Mouse (Mus musculus): ENCODE data around the gene T2. TPM values are rescaled to one million over a fixed set of nuclear protein-coding genes. Genes with fewer than 3 reads are reported as not detected.
A peak's percentile ranks its signal among the peaks of the same experiment; 100 is the strongest.
"Not testable (repeated sequence)": the region's sequence is repeated elsewhere in the genome, so short reads cannot be mapped to it uniquely, and the experiment has no call there.

The T2 gene
- total RNA-seq (2017) = not detected in 2 replicates

DNA sequence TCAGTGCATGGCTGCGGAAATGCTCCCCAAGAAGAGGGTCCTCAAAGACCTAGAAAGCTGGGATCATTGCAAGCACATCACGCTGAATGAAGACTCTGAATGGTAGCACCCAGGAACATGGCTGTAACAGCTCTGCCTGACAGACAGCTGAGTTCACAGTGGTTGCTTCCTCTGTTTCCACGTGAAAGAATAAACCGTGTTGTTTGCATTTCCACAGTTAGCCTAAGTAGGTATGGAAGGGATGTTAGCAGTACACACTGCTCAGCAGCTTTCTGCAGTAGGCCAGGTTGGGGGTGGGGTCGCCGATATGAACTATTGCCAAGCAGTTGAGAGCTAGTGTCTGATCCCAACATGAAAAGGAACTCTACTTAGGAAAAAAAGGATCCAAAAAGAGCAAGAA is at the start of gene T2:
Gene T2 (plus strand): TSS at position 301 of the 400 bp plus-strand sequence.
- ATAC-seq (ENCODE audit: extremely low read depth, insufficient number of reproducible peaks, low FRiP score, poor library complexity, severe bottlenecking) = no peak

GRCm38 (mm10) chr17:8310838-8311614 is 44.8 kb upstream of the T2 start, which contains the start of gene Sft2d1:
TSS of gene Sft2d1 (plus strand) at chr17:8311102.
- ATAC-seq (ENCODE audit: extremely low read depth, insufficient number of reproducible peaks, low FRiP score, poor library complexity, severe bottlenecking) = peak; percentile 86

DNA sequence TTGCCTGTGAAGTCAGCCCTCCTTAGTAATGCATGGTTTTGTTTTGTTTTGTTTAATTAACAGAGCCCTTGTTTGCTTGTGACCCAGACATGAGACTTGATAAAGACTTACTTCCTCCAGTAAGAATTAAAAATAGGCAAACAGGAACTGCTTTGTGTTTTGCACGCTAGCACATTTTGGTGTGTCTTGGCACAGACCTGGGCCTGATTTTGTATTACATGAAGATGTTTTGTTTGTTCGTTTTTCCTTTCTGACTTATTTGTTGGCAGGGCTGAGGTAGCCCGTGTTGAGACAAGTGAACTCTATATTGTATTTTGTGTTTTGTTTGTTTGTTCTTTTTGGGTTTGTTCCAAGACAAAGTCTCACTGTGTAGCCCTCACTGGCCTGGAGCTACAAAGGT is 44.0 kb upstream of the T2 start:
- no peak for ATAC-seq (ENCODE audit: extremely low read depth, insufficient number of reproducible peaks, low FRiP score, poor library complexity, severe bottlenecking)

DNA sequence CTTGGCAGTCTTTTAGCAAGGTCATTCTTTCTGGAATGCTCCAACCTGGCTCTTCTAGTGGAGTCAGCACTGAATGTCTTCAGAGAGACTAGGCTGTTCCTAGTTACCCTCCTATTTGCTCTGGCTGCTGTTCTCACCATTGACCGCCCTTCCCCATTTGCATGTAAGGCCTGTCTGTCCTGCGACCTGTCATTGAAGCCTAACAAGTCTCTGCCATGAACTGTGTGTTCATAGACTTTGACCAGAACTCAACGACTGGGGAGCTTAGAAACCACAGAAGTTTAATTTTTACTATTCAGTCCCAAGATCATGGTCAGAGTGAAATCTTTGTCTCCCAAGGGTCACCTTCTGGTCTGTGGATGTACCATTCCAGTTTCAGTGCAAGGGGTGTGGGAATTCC is 41.8 kb upstream of the T2 start:
- no peak for ATAC-seq (ENCODE audit: extremely low read depth, insufficient number of reproducible peaks, low FRiP score, poor library complexity, severe bottlenecking)

DNA sequence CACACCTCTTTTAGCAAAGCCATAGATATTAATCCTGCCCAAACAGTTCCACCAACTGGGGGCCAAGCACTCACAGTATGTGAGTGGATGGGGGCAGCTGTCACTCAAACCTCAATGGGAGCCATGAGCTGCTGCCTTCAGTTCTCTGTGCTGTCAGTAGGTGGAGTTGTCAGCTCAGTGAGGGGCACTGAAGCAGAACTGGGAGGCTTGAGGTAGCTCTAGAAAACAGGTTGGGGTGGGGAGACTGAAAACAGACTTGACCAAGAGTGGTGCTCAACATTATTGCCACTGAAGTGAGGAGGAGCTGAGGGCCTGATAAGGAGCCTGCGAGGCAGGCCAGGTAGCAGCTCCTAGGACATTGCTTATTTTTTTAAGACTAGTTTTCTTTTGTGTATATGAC is 39.5 kb upstream of the T2 start:
- ATAC-seq (ENCODE audit: extremely low read depth, insufficient number of reproducible peaks, low FRiP score, poor library complexity, severe bottlenecking) = peak; percentile 43; the same call in 1 of the 2 replicates

DNA sequence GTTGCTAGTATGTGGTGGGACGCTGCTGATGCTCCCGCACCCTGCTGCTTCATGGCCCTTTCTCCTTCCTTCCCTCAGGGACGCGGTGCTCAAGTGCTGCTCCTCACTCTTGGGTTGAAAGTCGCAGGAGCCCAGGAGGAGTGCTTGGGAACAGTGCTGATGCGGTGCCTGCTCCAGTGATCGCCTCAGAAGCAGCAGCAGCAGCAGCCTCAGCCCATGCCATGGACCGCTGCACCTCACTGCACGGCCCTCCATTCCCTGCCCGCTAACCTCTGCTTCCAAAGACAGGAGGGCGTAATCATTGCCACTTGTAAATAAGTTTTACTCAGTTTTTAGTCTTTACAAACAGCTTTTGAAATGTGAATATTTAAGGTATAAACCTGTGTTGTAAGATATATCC is 28.9 kb upstream of the T2 start:
- not testable (repeated sequence) for ATAC-seq (ENCODE audit: extremely low read depth, insufficient number of reproducible peaks, low FRiP score, poor library complexity, severe bottlenecking)

- no peak for ATAC-seq (ENCODE audit: extremely low read depth, insufficient number of reproducible peaks, low FRiP score, poor library complexity, severe bottlenecking)
Observed at GRCm38 (mm10) chr17:8328511-8329174, 27.1 kb upstream of the T2 start.

GRCm38 (mm10) chr17:8330602-8331001 is 25.2 kb upstream of the T2 start:
- ATAC-seq (ENCODE audit: extremely low read depth, insufficient number of reproducible peaks, low FRiP score, poor library complexity, severe bottlenecking) = no peak

GRCm38 (mm10) chr17:8337159-8337558 is 18.6 kb upstream of the T2 start, which contains the start of gene Prr18:
TSS of gene Prr18 (plus strand) at chr17:8337459.
- not testable (repeated sequence) for ATAC-seq (ENCODE audit: extremely low read depth, insufficient number of reproducible peaks, low FRiP score, poor library complexity, severe bottlenecking)

GRCm38 (mm10) chr17:8339666-8340374 is 16.0 kb upstream of the T2 start:
- no peak for ATAC-seq (ENCODE audit: extremely low read depth, insufficient number of reproducible peaks, low FRiP score, poor library complexity, severe bottlenecking)

DNA sequence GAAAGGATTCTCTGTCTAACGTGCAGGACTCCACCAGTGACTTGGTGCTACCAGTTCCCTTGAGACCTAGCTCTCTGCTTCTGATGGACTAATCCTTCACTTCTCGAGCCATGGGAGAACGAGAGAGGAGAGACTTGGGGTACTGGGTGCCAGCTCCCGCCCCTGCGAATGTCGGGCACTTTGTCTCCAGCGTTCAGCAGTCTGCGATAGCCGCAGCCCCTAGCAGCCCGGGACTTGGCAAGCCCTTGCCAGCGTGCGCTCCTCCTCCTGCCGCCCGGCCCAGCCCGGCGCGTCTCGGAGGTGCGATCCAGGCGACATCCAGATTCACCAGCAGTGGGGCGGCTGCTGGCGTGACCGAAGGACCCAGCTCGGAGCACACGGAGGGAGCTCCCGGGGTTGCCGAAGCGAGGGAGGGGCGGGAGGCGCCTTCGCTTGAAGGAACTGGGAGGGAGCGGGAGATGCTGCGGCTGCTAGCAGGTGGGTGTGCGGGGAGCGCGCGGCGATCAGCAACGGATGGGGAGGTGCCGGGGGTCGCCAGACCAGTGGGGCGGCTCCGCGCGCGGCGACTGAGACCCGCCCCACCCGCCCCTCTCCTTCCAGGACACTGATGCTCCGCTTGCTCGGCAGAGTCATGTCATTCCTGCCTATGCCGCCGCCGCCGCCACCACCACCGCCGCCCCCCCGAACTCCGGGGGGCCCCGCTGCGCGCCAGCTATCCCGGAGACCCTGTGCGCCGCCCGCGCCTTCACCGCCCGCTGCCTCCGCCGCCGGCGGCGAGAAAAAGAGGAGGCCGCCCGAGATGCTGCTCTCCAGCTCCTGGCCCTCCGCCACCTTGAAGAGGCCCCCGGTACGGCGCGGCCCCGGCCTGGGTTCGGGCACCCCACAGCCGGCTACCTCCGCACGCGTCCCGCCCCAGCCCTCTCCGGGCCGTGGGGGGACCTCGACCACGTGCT is 15.1 kb upstream of the T2 start:
- ATAC-seq (ENCODE audit: extremely low read depth, insufficient number of reproducible peaks, low FRiP score, poor library complexity, severe bottlenecking) = no peak

GRCm38 (mm10) chr17:8341360-8341963 is 14.3 kb upstream of the T2 start:
- ATAC-seq (ENCODE audit: extremely low read depth, insufficient number of reproducible peaks, low FRiP score, poor library complexity, severe bottlenecking) = no peak

GRCm38 (mm10) chr17:8342706-8343105 is 13.1 kb upstream of the T2 start:
- 0 out of 2 replicates have a peak, but pooled peaks have one; percentile 22 for ATAC-seq (ENCODE audit: extremely low read depth, insufficient number of reproducible peaks, low FRiP score, poor library complexity, severe bottlenecking)

- ATAC-seq (ENCODE audit: extremely low read depth, insufficient number of reproducible peaks, low FRiP score, poor library complexity, severe bottlenecking) = no peak
Observed at GRCm38 (mm10) chr17:8343416-8343815, 12.4 kb upstream of the T2 start.

- no peak for ATAC-seq (ENCODE audit: extremely low read depth, insufficient number of reproducible peaks, low FRiP score, poor library complexity, severe bottlenecking)
Observed at GRCm38 (mm10) chr17:8347765-8348285, 8.0 kb upstream of the T2 start.

DNA sequence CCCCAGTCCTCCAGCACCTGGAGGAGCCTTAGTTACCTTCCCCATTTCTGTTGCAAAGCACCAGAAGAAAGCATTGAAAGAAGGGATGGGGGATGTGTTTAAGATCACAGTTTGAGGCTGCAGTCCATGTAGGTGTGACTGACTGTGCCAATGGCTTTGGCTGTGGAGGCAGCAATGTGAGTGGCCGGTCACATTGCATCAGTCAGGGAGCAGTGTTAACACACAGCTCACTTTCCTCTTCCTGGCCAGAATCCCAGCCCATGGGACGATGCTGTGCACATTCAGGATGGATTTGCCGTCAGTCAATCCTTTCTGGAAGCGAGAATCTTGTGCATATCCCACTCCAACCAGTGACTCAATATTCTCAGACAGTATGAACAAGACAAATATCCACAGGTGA is 6.9 kb upstream of the T2 start:
- no peak for ATAC-seq (ENCODE audit: extremely low read depth, insufficient number of reproducible peaks, low FRiP score, poor library complexity, severe bottlenecking)

GRCm38 (mm10) chr17:8351088-8351487 is 4.7 kb upstream of the T2 start:
- ATAC-seq (ENCODE audit: extremely low read depth, insufficient number of reproducible peaks, low FRiP score, poor library complexity, severe bottlenecking) = no peak

DNA sequence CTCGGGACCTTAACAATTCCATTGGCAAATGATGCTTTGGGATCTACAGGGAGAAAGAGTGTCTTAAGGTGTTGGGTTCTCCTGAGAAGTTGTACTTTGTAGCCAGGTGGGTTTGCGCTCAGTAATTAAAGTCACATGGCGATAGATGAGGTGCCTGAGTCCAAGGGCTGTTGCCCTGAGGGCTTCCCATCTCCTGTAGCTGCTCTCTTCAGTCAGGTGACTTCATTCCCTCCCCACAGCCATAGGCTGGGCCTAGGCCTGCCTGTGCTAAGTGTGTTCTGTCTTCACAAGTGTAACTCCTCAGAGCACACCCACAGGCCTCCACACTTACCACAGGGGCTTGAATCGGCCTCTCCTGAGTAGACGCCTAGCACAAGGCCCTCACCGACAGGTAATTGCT is 1.7 kb downstream of the T2 start:
- no peak for ATAC-seq (ENCODE audit: extremely low read depth, insufficient number of reproducible peaks, low FRiP score, poor library complexity, severe bottlenecking)
